26 mouse cellular contexts compared by ENCODE assay signal in the genomic region with DNA sequence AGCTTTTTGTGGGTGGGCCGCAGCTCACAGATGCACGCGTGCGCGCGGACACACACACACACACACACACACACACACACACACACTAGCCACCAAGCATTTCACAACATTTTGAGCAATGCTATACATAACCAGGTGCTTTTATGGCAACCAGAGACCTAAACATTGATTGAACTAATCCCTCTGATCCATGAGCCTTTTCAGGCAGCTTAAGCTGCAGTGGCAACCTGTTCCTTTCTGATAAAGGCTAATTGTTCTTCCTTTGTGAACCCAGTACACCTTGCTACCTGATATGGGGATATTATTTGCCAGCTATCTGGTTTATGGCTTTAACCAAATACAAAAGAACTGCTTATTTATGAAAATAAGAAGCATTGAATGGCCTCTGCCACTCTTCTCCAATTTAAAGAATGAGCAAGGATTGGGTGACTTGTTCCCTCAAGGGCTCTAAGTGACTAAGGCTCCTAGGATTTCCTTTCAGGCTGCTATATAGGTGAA.
"Had no signal": no experiment of that assay in that cellular context is flagged by ENCODE, and none has a peak within 500 bp of the region (broad histone marks: within the 10 kb centered on the region; RNA-seq: fewer than 3 reads in every experiment).

No protein-coding gene starts in this region.

- H3K4me1 ChIP-seq: heart, embryonic 13.5 days; heart, embryonic 15.5 days; hindbrain, embryonic 13.5 days; hindbrain, embryonic 15.5 days; kidney, embryonic 15.5 days; limb, embryonic 13.5 days; limb, embryonic 15.5 days; liver, embryonic 12.5 days had no signal

- H3K4me3 ChIP-seq: heart, adult 2 months; heart, embryonic 13.5 days; heart, embryonic 15.5 days; hindbrain, embryonic 13.5 days; hindbrain, embryonic 15.5 days; kidney, embryonic 15.5 days; limb, embryonic 13.5 days; limb, embryonic 15.5 days; liver, embryonic 12.5 days had no signal

- H3K27me3 ChIP-seq: heart, embryonic 13.5 days; heart, embryonic 15.5 days; hindbrain, embryonic 13.5 days; hindbrain, embryonic 15.5 days; kidney, embryonic 15.5 days; limb, embryonic 13.5 days; limb, embryonic 15.5 days; liver, embryonic 12.5 days had no signal

- DNase-seq: gastrocnemius, postnatal 14 days; gastrocnemius, postnatal 36 days; heart, adult 11 months; heart, adult 2 months; heart, postnatal 14 days; heart, postnatal 36 days; kidney, adult 11 months; kidney, adult 2 months; kidney, adult 9 months; kidney, postnatal 14 days; kidney, postnatal 36 days; layer of hippocampus, adult 9-11 months; layer of hippocampus, postnatal 36 days; left cerebral cortex, postnatal 4 days had no signal

- H3K27ac ChIP-seq: heart, adult 2 months; heart, embryonic 13.5 days; heart, embryonic 15.5 days; hindbrain, embryonic 13.5 days; hindbrain, embryonic 15.5 days; hindbrain, postnatal 0 days; kidney, embryonic 15.5 days; kidney, postnatal 0 days; limb, embryonic 13.5 days; limb, embryonic 15.5 days; liver, embryonic 12.5 days had no signal

- H3K4me2 ChIP-seq: heart, embryonic 11.5 days; heart, embryonic 13.5 days; heart, embryonic 15.5 days; hindbrain, embryonic 13.5 days; hindbrain, embryonic 15.5 days; kidney, embryonic 15.5 days; limb, embryonic 13.5 days; limb, embryonic 15.5 days; liver, embryonic 12.5 days had no signal

- ATAC-seq: hindbrain, postnatal 0 days; intestine, embryonic 16.5 days; liver, embryonic 12.5 days had no signal

- H3K9me3 ChIP-seq: heart, embryonic 13.5 days; heart, embryonic 15.5 days; hindbrain, embryonic 13.5 days; hindbrain, embryonic 15.5 days; kidney, embryonic 15.5 days; limb, embryonic 13.5 days; limb, embryonic 15.5 days; liver, embryonic 12.5 days had no signal

- H3K36me3 ChIP-seq: heart, embryonic 13.5 days; heart, embryonic 15.5 days; hindbrain, embryonic 13.5 days; hindbrain, embryonic 15.5 days; kidney, embryonic 15.5 days; limb, embryonic 13.5 days; limb, embryonic 15.5 days; liver, embryonic 12.5 days had no signal

- H3K9ac ChIP-seq: heart, embryonic 13.5 days; heart, embryonic 15.5 days; hindbrain, embryonic 13.5 days; hindbrain, embryonic 15.5 days; kidney, embryonic 15.5 days; limb, embryonic 13.5 days; limb, embryonic 15.5 days; liver, embryonic 12.5 days had no signal
